Mouse (Mus musculus) CD4-positive, CD25-positive, alpha-beta regulatory T cell, adult 2 months (primary cell): Measurements from ENCODE around the gene Zfp871.
A peak's percentile ranks its signal among the peaks of the same experiment; 100 is the strongest.
"Not testable (repeated sequence)": the region's sequence is repeated elsewhere in the genome, so short reads cannot be mapped to it uniquely, and the experiment has no call there.

Experiments
- DNase-seq: peaks from one replicate; pipeline ENCODE4 v3.0.0-alpha.2; 2012; ENCODE audit warnings: low read depth, low spot score

The Zfp871 gene

GRCm38 (mm10) chr17:32738406-32738805 is 49.7 kb downstream of the Zfp871 start:
- no peak for DNase-seq

GRCm38 (mm10) chr17:32729029-32729428 is 59.1 kb downstream of the Zfp871 start:
- peak; percentile 21 for DNase-seq

DNA sequence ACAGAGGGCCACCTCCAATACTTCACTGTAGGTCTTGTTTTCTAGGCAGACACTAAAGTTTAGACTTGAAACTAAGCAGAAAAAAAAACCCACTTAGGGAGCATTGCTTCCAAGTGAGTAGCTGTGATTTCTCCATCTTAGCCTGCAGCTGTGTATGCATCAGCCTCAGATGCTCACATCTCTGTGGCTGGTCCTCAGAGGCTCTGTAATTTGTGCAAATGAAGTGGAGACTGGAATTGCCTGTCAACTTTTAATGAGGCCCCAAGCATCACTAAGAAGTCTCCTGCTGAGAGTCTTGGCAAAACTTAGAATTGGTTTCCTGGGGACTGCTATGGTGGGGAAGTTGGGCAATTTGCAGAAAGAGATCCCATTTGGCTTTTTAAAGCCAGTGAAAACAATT is 61.7 kb downstream of the Zfp871 start:
- not testable (repeated sequence) for DNase-seq

- DNase-seq: no peak
Measured at GRCm38 (mm10) chr17:32722771-32723170, 65.3 kb downstream of the Zfp871 start.

- DNase-seq: not testable (repeated sequence)
Measured at GRCm38 (mm10) chr17:32722151-32722550, 65.9 kb downstream of the Zfp871 start.
